8 mouse cellular contexts compared by ENCODE assay signal in the genomic region with DNA sequence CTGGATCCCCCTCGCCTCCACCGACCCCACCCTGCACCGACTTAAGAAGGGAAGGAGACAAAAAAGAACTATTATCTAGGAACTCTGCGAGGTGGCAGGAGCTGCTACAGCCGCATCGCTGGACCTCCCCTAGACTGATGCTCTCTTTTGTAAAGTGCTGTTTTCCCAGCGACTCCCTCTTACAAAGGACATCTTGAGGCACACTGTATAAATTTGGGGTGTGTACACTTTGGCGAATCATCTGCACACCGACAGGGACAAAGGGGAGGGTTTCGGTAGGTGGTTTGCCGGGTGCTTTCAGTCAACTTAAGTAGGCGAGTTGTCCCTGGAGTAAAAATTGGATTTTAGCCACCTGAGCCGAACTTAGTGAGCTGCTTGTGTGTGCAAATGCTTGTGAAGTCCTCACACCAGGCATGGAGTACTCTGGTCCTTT.
DNase-seq lines count a peak whose midpoint lies in the region; ATAC-seq and TF ChIP-seq lines count a peak whose summit lies in the region.

No protein-coding gene starts in this region.

- no peak overlapping the region for H3K9ac ChIP-seq in liver, embryonic 11.5 days (ENCODE audit: low read depth, low read length)
- peak overlapping the region; percentile 46 for H3K9ac ChIP-seq in intestine, embryonic 14.5 days (ENCODE audit: low read length)
- H3K9ac ChIP-seq in neural tube, embryonic 15.5 days (replicated peaks), result peak overlapping the region; percentile 57

- H3K4me2 ChIP-seq in liver, embryonic 11.5 days, result peak overlapping the region; percentile 55
- peak overlapping the region; percentile 55 for H3K4me2 ChIP-seq in intestine, embryonic 14.5 days (ENCODE audit: low read length)
- peak overlapping the region; percentile 65 for H3K4me2 ChIP-seq in neural tube, embryonic 15.5 days

- no peak overlapping the region for H3K27ac ChIP-seq in liver, embryonic 11.5 days (ENCODE audit: low read depth, low read length)
- no peak overlapping the region for H3K27ac ChIP-seq in embryonic fibroblast, embryonic 13.5 days (ENCODE audit: insufficient read depth, low read length)
- peak overlapping the region; percentile 71 for H3K27ac ChIP-seq in intestine, embryonic 14.5 days (ENCODE audit: low read depth)
- peak overlapping the region; percentile 90 for H3K27ac ChIP-seq in neural tube, embryonic 15.5 days (replicated peaks)
- no peak overlapping the region for H3K27ac ChIP-seq in cerebellum, adult 2 months (ENCODE audit: insufficient read depth, low read length)

- 15% methylated on average over 13 of the region's 13 CpGs for WGBS in liver, embryonic 11.5 days
- WGBS in intestine, embryonic 14.5 days, result 10% methylated on average over 13 of the region's 13 CpGs
- 2% methylated on average over 13 of the region's 13 CpGs for WGBS in neural tube, embryonic 15.5 days
- WGBS in cerebellum, adult 2 months, result 6% methylated on average over 13 of the region's 13 CpGs

- H3K36me3 ChIP-seq in liver, embryonic 11.5 days (ENCODE audit: control insufficient read depth, insufficient read depth, low read length), result no peaks in the 10 kb centered on the region
- H3K36me3 ChIP-seq in intestine, embryonic 14.5 days (ENCODE audit: control insufficient read depth, insufficient read depth, low read length), result no peaks in the 10 kb centered on the region
- H3K36me3 ChIP-seq in neural tube, embryonic 15.5 days, result no peaks in the 10 kb centered on the region

- DNase-seq in liver, embryonic 11.5 days (ENCODE audit: low spot score), result no peak
- no peak for DNase-seq in liver
- DNase-seq in intestine, embryonic 14.5 days (ENCODE audit: low spot score), result no peak
- DNase-seq in urinary bladder, adult 18-20 months (ENCODE audit: low spot score in 2 of 2), result no peak
- DNase-seq in cerebellum, adult 2 months, result no peak
- DNase-seq in frontal cortex, postnatal 10 days (ENCODE audit: low spot score in 2 of 2), result no peak

- no peaks in the 10 kb centered on the region for H3K4me1 ChIP-seq in liver, embryonic 11.5 days (replicated peaks; ENCODE audit: control insufficient read depth, insufficient read depth, low read length)
- no peaks in the 10 kb centered on the region for H3K4me1 ChIP-seq in embryonic fibroblast, embryonic 13.5 days (ENCODE audit: control insufficient read depth, insufficient read depth, low read length)
- H3K4me1 ChIP-seq in intestine, embryonic 14.5 days (replicated peaks; ENCODE audit: control insufficient read depth, insufficient read depth, low read length), result 0 out of 2 replicates have a peak, but pooled peaks cover 10% of the 10 kb centered on the region
- peaks cover 22% of the 10 kb centered on the region for H3K4me1 ChIP-seq in neural tube, embryonic 15.5 days
- H3K4me1 ChIP-seq in cerebellum, adult 2 months (ENCODE audit: control insufficient read depth, insufficient read depth, low read length), result no peaks in the 10 kb centered on the region

- H3K27me3 ChIP-seq in liver, embryonic 11.5 days (replicated peaks; ENCODE audit: control insufficient read depth, insufficient read depth, low read length), result peaks cover 6% of the 10 kb centered on the region; the same call in 1 of the 2 replicates
- no peaks in the 10 kb centered on the region for H3K27me3 ChIP-seq in intestine, embryonic 14.5 days (replicated peaks; ENCODE audit: control insufficient read depth, insufficient read depth, low read length)
- H3K27me3 ChIP-seq in neural tube, embryonic 15.5 days (replicated peaks), result no peaks in the 10 kb centered on the region
- no peaks in the 10 kb centered on the region; the same call in 1 of the 2 replicates for H3K27me3 ChIP-seq in cerebellum, adult 2 months (ENCODE audit: control insufficient read depth, insufficient read depth, low read length)

- no peaks in the 10 kb centered on the region for H3K9me3 ChIP-seq in liver, embryonic 11.5 days (ENCODE audit: control insufficient read depth, low read length)
- no peaks in the 10 kb centered on the region for H3K9me3 ChIP-seq in intestine, embryonic 14.5 days (ENCODE audit: control insufficient read depth, low read length)
- no peaks in the 10 kb centered on the region for H3K9me3 ChIP-seq in neural tube, embryonic 15.5 days (replicated peaks)

- TF ChIP-seq CTCF in embryonic fibroblast, embryonic 13.5 days (IDR thresholded peaks at IDR 0.05; ENCODE audit: borderline replicate concordance, insufficient read depth, low read length), result no peak
- TF ChIP-seq CTCF in cerebellum, adult 2 months (IDR thresholded peaks at IDR 0.05; ENCODE audit: borderline replicate concordance, insufficient read depth, low read depth, low read length), result no peak

- peak overlapping the region; percentile 32 for H3K4me3 ChIP-seq in liver, embryonic 11.5 days (ENCODE audit: low read depth, low read length)
- peak overlapping the region; percentile 25 for H3K4me3 ChIP-seq in embryonic fibroblast, embryonic 13.5 days (ENCODE audit: insufficient read depth, low read length)
- H3K4me3 ChIP-seq in intestine, embryonic 14.5 days (ENCODE audit: low read depth, low read length), result peak overlapping the region; percentile 36
- H3K4me3 ChIP-seq in neural tube, embryonic 15.5 days (replicated peaks), result peak overlapping the region; percentile 37
- no peak overlapping the region for H3K4me3 ChIP-seq in cerebellum, adult 2 months (replicated peaks; ENCODE audit: insufficient read depth, low read depth, low read length)

- no peak for TF ChIP-seq POLR2A in embryonic fibroblast, embryonic 13.5 days (IDR thresholded peaks at IDR 0.05; ENCODE audit: low read depth, low read length)
- TF ChIP-seq POLR2A in cerebellum, adult 2 months (IDR thresholded peaks at IDR 0.05; ENCODE audit: borderline replicate concordance, insufficient read depth, low read length), result no peak

- no peak for ATAC-seq in liver, embryonic 11.5 days (replicated peaks; ENCODE audit: low FRiP score)
- ATAC-seq in intestine, embryonic 14.5 days (replicated peaks; ENCODE audit: low FRiP score, low TSS enrichment, low read depth), result peak; percentile 15; the same call in 1 of the 2 replicates
- ATAC-seq in neural tube, embryonic 15.5 days (ENCODE audit: low FRiP score), result peak; percentile 82

Comparison
In these comparisons a context has a peak if more than half of its experiments do, and no peak if none do; other contexts are left out.
1. H3K27ac ChIP-seq: peak in intestine, embryonic 14.5 days (single experiment) and neural tube, embryonic 15.5 days (single experiment); none in liver, embryonic 11.5 days (single experiment), embryonic fibroblast, embryonic 13.5 days (single experiment) and cerebellum, adult 2 months (single experiment).
2. Peak in every context shown above with its lines, with median percentiles within 50 percentile points of each other: H3K4me2 ChIP-seq.